Mouse (Mus musculus) C2C12 (cell line): Measurements from ENCODE around the gene Nup133. TPM values are rescaled to one million over a fixed set of nuclear protein-coding genes. Genes with fewer than 3 reads are reported as not detected.

ENCODE experiments used
- H3K27me3 ChIP-seq: one replicate; pipeline ENCODE4 v1.6.1; 2011; ENCODE audit not compliant: control insufficient read depth, insufficient read depth, insufficient read length
- H3K36me3 ChIP-seq: one replicate; pipeline ENCODE4 v1.6.1; 2011; ENCODE audit not compliant: control insufficient read depth, insufficient read depth
- H3K4me3 ChIP-seq: one replicate; pipeline ENCODE4 v1.5.1; 2011; ENCODE audit warnings: mild to moderate bottlenecking, control low read depth; ENCODE audit not compliant: poor library complexity, insufficient read depth, severe bottlenecking
- H3K79me2 ChIP-seq: one replicate; pipeline ENCODE4 v1.6.1; 2011; ENCODE audit not compliant: control insufficient read depth, insufficient read depth
- H3K79me3 ChIP-seq: one replicate; pipeline ENCODE4 v1.6.1; 2011; ENCODE audit warnings: low read depth, control low read depth
- H3ac ChIP-seq: one replicate; pipeline ENCODE3; 2011; ENCODE audit warnings: low read depth; ENCODE audit not compliant: control insufficient read depth, insufficient read length
- CEBPB ChIP-seq: IDR thresholded peaks from one replicate; pipeline ENCODE4 v1.6.1; 2011; ENCODE audit warnings: low read depth, mild to moderate bottlenecking, control low read depth, moderate library complexity
- CTCF ChIP-seq: IDR thresholded peaks from one replicate; pipeline ENCODE4 v1.5.1; 2011; ENCODE audit not compliant: control insufficient read depth, insufficient read depth, insufficient read length
- FOSL1 ChIP-seq: IDR thresholded peaks from one replicate; pipeline ENCODE4 v1.8.0; 2011; ENCODE audit warnings: mild to moderate bottlenecking, low read length; ENCODE audit not compliant: poor library complexity, insufficient read depth, severe bottlenecking
- MAX ChIP-seq: IDR thresholded peaks from one replicate; pipeline ENCODE4 v1.6.1; 2011; ENCODE audit warnings: mild to moderate bottlenecking, control low read depth
- MYOD1 ChIP-seq: IDR thresholded peaks from one replicate; pipeline ENCODE4 v1.6.1; 2011; ENCODE audit warnings: low read depth; ENCODE audit not compliant: control insufficient read depth, insufficient read length
- MYOG ChIP-seq: IDR thresholded peaks from one replicate; pipeline ENCODE4 v1.6.1; 2011; ENCODE audit not compliant: control insufficient read depth, insufficient read length; ENCODE audit errors: extremely low read depth
- USF1 ChIP-seq: IDR thresholded peaks from one replicate; pipeline ENCODE4 v1.6.1; 2011; ENCODE audit warnings: low read depth, mild to moderate bottlenecking, control low read depth, moderate library complexity
- long read RNA-seq, 2 experiments: library from polyadenylated mRNA; unstranded; transcript quantifications; one replicate each; pipeline ENCODE4 v2.0.0; 2019 to 2020
- polyA plus RNA-seq: library from polyadenylated mRNA; unstranded; fragments of >200 nt; fragmentation: generic; extraction: Trizol; gene quantifications from one replicate; pipeline ENCODE4 v1.2.1, GENCODE M21; 2012; ENCODE audit warnings: missing spikeins

Nup133 gene
- polyA plus RNA-seq, result 19.7 TPM
- long read RNA-seq, experiment 1, full-length matches to known transcripts, result 13 of 21 reads
- long read RNA-seq, experiment 1, partial matches to known transcripts, result 5 of 21 reads
- long read RNA-seq, experiment 1, other reads (novel, unspliced or antisense), result 3 of 21 reads
- long read RNA-seq, experiment 2, full-length matches to known transcripts, result 316 of 374 reads
- long read RNA-seq, experiment 2, partial matches to known transcripts, result 23 of 374 reads
- long read RNA-seq, experiment 2, other reads (novel, unspliced or antisense), result 35 of 374 reads

DNA sequence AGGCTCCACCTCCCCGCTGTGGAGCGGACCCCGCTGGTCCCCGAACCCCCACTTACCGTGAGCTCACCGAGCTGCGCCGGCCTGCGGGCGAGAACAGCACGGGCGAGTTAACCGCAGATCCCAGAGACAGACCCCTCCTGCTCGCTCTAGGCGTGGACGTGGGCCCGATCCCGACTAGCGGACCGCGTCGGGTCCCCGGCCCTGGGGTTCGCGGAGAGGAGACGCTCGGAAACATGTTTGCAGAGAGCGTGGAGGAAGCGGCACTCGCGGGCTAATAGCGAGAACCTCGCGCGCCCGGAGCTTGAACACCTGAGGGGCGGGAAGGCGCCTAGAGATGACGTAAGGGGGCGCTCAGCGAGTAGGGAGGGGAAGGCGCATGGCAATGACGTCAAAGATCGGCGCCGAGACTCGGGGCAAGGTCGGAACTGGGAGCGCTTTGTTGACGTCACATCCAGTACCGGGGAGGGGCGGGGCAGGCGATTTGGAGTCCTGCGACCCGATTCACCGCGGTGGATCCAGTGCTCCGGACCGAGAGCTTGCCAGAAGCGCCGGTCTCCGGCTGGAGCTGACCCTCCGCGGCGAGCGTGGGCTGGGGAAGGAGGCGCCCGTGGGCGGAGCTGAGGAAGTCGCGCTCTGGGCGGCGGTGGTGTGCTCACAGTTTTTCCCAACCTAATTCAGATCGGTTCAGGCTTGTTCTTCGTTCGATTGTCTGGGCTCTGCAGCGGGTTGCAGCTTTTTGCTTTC, at the start of gene Nup133:
Gene Nup133 (minus strand): TSS at position 324 of the 744 bp plus-strand sequence.
- Histone ChIP-seq H3K79me2 (peaks cover 25% of the 10 kb centered on the region), H3ac (peak within 1 kb of the TSS; percentile 92), H3K27me3 (no peaks in the 10 kb centered on the region), H3K79me3 (peaks cover 21% of the 10 kb centered on the region), H3K36me3 (peaks cover 22% of the 10 kb centered on the region), H3K4me3 (peak within 1 kb of the TSS; percentile 98)
- TF ChIP-seq CTCF, result no peak
- peak; percentile 88 for TF ChIP-seq MAX

DNA sequence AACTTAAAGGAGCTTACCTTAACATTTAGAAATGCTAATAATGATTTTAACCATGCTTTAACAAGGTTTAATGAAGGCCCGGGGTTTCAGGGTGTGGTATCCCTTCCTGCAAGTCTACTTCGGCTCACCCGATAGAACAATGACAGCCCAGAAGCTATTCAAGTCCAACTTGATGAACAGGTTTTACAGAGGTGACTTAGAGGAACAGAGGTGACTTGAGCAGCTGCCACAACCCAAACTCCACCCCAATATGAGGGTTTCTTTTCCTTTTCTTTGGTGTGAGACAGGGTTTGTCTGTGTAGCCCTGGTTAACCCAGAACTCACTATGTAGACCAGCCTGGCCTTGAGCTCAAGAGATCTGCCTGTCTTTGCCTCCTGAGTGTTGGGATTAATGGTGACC, 44.9 kb upstream of the Nup133 start:
- H3K79me3 ChIP-seq, result peaks cover 4% of the 10 kb centered on the region
- H3K36me3 ChIP-seq, result peaks cover 30% of the 10 kb centered on the region
- no peak for TF ChIP-seq USF1
- no peak for TF ChIP-seq MYOG
- no peak for TF ChIP-seq CEBPB
- TF ChIP-seq MYOD1, result no peak
- no peak for TF ChIP-seq CTCF
- no peak for TF ChIP-seq FOSL1
- no peak for TF ChIP-seq MAX
- peaks cover 12% of the 10 kb centered on the region for H3K79me2 ChIP-seq
- no peak overlapping the region for H3K4me3 ChIP-seq
- H3ac ChIP-seq, result no peak overlapping the region
- no peaks in the 10 kb centered on the region for H3K27me3 ChIP-seq

DNA sequence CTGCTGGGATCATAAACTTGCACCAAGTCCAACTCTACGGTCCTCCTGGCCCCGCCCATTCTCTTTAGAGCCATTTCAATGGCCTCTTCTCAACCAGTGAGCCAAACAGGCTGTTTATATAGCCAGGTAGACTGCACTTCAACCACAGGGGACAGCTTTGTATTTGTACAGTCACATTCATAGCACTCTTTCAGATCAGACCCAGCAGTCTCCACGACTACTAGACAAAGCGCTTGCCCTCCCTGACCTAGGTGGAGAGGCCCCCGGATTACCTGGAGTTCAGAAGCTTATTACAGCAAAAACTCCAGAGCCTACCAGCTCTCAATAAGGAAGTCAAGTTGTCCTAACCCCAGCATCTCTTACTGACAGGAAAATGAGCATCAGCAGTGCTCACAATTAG, 44.5 kb upstream of the Nup133 start:
- Histone ChIP-seq H3K79me2 (peaks cover 8% of the 10 kb centered on the region), H3K27me3 (no peaks in the 10 kb centered on the region), H3K79me3 (peaks cover under 1% of the 10 kb centered on the region), H3K4me3 (no peak overlapping the region), H3K36me3 (peaks cover 30% of the 10 kb centered on the region), H3ac (no peak overlapping the region)
- TF ChIP-seq FOSL1 (no peak), MYOG (no peak), MAX (no peak), USF1 (no peak), MYOD1 (no peak), CTCF (no peak), CEBPB (no peak)

DNA sequence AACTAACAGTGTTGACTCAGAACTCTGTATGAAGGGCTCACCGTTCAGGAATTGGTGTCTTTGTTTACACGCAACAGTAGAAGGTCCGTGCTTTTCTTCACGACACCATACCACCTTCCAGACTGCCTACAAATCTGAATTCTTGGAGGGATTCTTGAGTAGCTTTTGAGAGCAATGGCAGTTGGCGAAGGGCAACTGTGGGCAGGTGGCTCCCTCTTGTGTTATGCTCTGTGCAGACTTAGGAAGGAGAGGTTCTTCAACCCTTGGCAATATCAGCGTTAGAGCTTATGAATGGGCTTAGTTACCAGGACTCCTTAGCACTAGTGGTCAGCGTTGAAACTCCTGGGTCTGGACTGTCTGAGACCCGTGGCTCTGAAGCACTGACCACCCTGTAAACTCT, 43.5 kb upstream of the Nup133 start:
- Histone ChIP-seq H3K4me3 (no peak overlapping the region), H3K79me3 (no peaks in the 10 kb centered on the region), H3K79me2 (no peaks in the 10 kb centered on the region), H3K27me3 (no peaks in the 10 kb centered on the region), H3ac (no peak overlapping the region), H3K36me3 (peaks cover 21% of the 10 kb centered on the region)
- TF ChIP-seq CEBPB (no peak), CTCF (no peak), FOSL1 (no peak), USF1 (no peak), MYOG (no peak), MAX (no peak), MYOD1 (no peak)

DNA sequence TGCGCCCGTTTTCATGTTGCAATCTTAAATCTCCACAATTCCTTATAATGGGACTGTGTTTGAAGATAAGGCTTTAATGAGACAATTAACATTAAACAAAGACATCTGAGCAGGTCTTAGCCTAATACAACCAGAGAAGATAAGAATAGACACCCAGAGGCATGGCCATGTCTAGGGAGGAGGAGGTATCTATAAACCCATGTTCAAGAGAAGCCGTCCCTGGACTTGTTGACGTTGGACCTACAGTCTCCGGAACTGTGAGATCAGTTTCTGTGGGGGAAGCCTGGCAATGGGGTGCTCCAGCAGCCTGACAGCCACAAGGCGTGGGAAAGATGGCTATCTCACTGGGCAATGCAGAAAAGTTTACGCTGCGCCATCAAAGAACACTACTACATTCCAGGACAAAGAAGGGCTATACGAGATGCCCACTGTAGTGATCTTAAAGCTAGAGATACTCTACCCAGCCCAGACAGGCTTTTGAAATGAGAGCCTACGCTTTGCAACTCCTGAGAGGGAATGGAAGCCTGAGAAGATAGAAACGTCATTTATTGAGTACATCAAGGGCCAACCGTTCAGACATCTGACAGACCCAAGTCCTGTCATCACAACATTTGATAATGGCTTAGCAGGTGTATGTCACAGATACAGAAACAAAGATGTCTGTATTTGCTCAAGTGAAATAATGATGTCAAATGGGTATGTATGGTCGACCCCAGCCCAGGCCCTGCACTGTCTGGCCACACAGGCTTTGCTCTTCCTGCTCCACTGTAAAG, 41.4 kb upstream of the Nup133 start:
- Histone ChIP-seq H3K36me3 (peaks cover 7% of the 10 kb centered on the region), H3K79me2 (no peaks in the 10 kb centered on the region), H3ac (no peak overlapping the region), H3K4me3 (no peak overlapping the region), H3K79me3 (no peaks in the 10 kb centered on the region), H3K27me3 (no peaks in the 10 kb centered on the region)
- TF ChIP-seq CEBPB, result no peak
- no peak for TF ChIP-seq MAX
- no peak for TF ChIP-seq MYOG
- TF ChIP-seq MYOD1, result no peak
- no peak for TF ChIP-seq FOSL1
- TF ChIP-seq CTCF, result no peak
- no peak for TF ChIP-seq USF1

DNA sequence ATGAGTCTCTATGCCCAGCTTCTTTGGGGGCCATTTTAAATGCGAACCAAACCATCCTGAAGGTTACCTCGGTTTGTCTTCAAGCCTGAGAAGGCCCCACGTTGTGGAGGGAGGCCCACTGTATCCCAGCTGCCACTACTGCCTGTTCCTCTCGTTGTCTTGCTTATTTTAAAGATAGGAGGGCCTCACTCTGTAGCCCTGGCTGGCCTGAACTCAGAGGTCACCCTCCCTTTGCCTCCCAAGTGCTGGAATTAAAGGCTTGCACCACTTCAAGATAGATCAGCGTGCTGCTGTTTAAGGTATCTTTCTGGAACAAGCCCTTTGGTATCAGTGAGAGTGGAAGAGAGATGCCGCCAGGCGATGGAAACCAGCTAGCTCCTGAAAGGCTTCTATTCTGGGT, 40.1 kb upstream of the Nup133 start:
- H3K36me3 ChIP-seq, result no peaks in the 10 kb centered on the region
- H3K79me2 ChIP-seq, result no peaks in the 10 kb centered on the region
- H3K4me3 ChIP-seq, result no peak overlapping the region
- H3K27me3 ChIP-seq, result no peaks in the 10 kb centered on the region
- TF ChIP-seq CTCF (no peak), CEBPB (no peak), USF1 (no peak), MAX (no peak), MYOG (no peak)
- H3K79me3 ChIP-seq, result no peaks in the 10 kb centered on the region
- H3ac ChIP-seq, result no peak overlapping the region
